Mouse (Mus musculus) hematopoietic multipotent progenitor cell, adult 10-12 weeks (in vitro differentiated cells): ENCODE measurements around the gene Gast. TPM values are rescaled to one million over a fixed set of nuclear protein-coding genes. Genes with fewer than 3 reads are reported as not detected.

Experiments used
- polyA plus RNA-seq: library from polyadenylated mRNA; stranded (reverse); fragments of >175 nt; gene quantifications from 2 replicates; pipeline ENCODE4 v1.2.3, GENCODE M21; 2012; ENCODE audit warnings: low replicate concordance

Gene Gast
- not detected in 2 replicates for polyA plus RNA-seq

GRCm38 (mm10) chr11:100333944-100334457 lies at the start of gene Gast:
TSS of gene Gast (plus strand) at chr11:100334407.

DNA sequence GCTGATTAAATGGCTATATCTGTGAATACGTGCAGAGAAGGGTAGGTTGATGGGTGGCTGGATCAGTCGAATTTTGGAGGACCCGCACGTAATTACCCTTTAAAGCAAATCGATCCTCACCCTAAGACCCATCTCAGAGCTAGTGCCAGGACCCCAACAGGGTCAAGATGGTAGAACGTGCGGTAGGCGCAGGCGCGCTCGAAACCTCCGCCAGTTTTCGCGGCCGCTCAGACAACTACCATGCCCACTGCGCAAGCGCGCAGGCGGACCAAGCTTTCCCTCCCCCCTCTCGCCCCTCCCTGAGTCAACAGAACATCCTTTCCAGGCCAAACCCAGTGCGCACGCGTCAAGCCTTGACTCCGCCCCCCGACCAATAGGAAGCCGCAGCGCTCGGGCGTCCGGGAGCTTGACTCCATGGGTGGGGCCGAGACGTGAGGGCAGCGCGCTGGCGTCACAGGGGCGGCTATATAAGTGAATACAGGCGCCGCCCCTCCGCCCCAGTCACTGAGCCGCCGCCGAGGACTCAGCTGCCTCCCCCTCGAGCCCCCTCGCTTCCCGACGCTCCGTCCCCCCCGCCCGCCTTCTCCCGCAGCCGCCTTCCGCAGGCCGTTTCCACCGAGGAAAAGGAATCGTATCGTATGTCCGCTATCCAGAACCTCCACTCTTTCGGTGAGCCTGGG lies 14.6 kb upstream of the Gast start, which contains the start of gene Eif1:
TSS of gene Eif1 (plus strand) at position 394 of the 680 bp plus-strand sequence.

DNA sequence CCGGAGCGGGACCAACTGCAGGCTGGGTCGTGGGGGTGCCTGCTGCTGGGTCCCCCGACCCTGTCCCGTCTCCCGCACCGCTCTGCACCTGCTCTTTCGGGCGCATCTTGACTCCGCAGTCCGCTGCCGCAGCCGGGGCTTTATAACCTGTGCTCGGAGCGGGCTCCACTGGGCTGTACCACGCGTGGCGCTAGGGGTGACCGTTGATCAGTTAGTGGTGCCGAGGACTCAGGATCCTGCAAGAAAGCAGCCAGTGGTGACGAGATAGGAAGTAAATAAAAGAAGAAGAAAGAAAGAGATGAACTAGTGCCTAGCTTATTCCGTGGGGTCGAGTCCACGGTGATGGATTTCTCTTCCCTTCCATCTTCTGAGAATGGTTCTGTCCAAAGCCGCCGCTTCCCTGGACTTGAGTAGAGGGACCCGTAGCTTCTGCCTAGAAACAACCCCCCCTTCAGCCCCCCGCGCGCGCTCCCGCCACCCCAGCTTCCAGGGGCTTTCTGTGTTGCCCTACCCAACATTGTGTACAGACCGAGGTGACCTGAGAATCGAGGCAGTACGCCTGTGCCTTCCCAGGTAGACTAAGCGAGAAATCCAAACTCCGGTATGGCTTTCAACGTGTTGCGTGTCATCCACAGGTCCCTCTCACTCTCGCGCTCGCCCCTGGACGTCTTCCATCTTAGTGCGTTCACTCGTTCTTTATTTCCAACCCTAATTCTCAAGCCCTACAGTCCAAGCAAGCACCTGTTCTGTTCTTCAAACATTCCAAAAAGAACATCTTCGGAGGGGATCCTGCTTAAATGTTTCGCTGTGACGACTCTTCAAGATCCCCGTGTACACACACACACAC lies 22.0 kb downstream of the Gast start, which contains the start of gene Hap1:
TSS of gene Hap1 (minus strand) at position 157 of the 847 bp plus-strand sequence.

Other genes starting within 250 kb of the Gast start
- gene Krt32, start 246.2 kb upstream of the Gast start, polyA plus RNA-seq: not detected in 2 replicates
- 0.13 TPM in 1 of 2 replicates, not detected in the other for gene Krt35, start 238.2 kb upstream of the Gast start, polyA plus RNA-seq
- gene Krt36, start 228.8 kb upstream of the Gast start, polyA plus RNA-seq: not detected in 2 replicates
- 0.33 TPM in 1 of 2 replicates, not detected in the other for gene Krt13, start 212.8 kb upstream of the Gast start, polyA plus RNA-seq
- gene Krt15, start 198.5 kb upstream of the Gast start, polyA plus RNA-seq: not detected in 2 replicates
- gene Krt19, start 185.7 kb upstream of the Gast start, polyA plus RNA-seq: 0.12 and 0.14 TPM in 2 replicates
- not detected in 2 replicates for gene Krt9, start 141.2 kb upstream of the Gast start, polyA plus RNA-seq
- gene Krt14, start 126.9 kb upstream of the Gast start, polyA plus RNA-seq: not detected in 2 replicates
- not detected in 2 replicates for gene Krt16, start 85.5 kb upstream of the Gast start, polyA plus RNA-seq
- gene Krt17, start 73.4 kb upstream of the Gast start, polyA plus RNA-seq: 0.10 and 0.14 TPM in 2 replicates
- gene Krt42, start 64.5 kb upstream of the Gast start, polyA plus RNA-seq: not detected in 2 replicates
- 448 and 588 TPM in 2 replicates for gene Eif1, start 14.5 kb upstream of the Gast start, polyA plus RNA-seq
- 15.8 and 23.4 TPM in 2 replicates for gene Hap1, start 21.7 kb downstream of the Gast start, polyA plus RNA-seq
- gene Jup, start 63.4 kb downstream of the Gast start, polyA plus RNA-seq: 74.3 and 86.7 TPM in 2 replicates
- gene P3h4, start 80.4 kb downstream of the Gast start, polyA plus RNA-seq: 0.47 and 1.6 TPM in 2 replicates
- 0.67 and 1.0 TPM in 2 replicates for gene Fkbp10, start 81.3 kb downstream of the Gast start, polyA plus RNA-seq
- gene Nt5c3b, start 107.4 kb downstream of the Gast start, polyA plus RNA-seq: 63.7 and 93.8 TPM in 2 replicates
- gene Klhl10, start 107.5 kb downstream of the Gast start, polyA plus RNA-seq: 0.15 TPM in 1 of 2 replicates, not detected in the other
- gene Klhl11, start 138.3 kb downstream of the Gast start, polyA plus RNA-seq: 2.8 and 4.1 TPM in 2 replicates
- gene Acly, start 193.6 kb downstream of the Gast start, polyA plus RNA-seq: 9.1 and 48.3 TPM in 2 replicates
- 0.06 and 0.10 TPM in 2 replicates for gene Ttc25, start 211.2 kb downstream of the Gast start, polyA plus RNA-seq
- 106 and 177 TPM in 2 replicates for gene Cnp, start 240.5 kb downstream of the Gast start, polyA plus RNA-seq